7 mouse cellular contexts compared by ENCODE assay signal in the genomic region with DNA sequence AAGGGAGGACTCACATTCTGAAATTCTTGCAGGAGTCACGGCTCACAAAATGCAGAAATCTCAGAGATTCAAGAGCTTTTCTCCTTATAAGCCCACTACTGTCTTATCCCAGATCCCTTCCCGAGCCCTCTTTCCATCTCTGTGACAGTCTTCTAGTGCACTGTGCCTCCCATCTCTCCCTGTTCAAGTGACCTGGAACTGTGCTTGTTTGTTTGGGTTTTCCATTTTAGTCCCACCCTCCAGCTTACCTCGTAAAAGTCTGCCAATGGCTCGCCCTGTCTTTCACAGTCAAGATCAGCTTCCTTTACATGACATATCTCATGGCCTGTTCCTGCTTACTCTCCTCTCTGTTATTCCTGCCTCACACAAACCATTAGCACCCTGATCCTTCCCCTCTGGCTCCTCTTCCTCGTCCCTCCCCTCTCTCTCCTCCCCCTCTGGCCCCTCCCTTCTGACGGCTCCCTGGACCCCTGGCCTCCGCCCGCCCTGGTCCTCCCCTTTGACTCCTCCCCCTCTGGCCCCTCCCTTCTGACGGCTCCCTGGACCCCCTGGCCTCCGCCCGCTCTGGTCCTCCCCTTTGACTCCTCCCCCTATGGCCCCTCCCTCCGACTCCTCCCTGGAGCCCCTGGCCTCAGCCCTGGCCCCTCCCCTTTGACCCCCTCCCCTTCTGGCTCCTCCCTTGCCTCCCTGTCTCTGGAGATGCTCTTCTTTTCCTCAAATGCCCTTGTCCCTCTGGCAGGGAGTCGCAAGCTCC. TPM values are rescaled to one million over a fixed set of nuclear protein-coding genes. Genes with fewer than 3 reads are reported as not detected.
DNase-seq lines count a peak whose midpoint lies in the region; ATAC-seq lines count a peak whose summit lies in the region.

No protein-coding gene starts in this region.

- peak; percentile 10 for DNase-seq in adrenal gland, postnatal 25 days
- peak; percentile 20 for DNase-seq in kidney, postnatal 14 days
- peak; percentile 91 for DNase-seq in midbrain, embryonic 11.5 days (ENCODE audit: low spot score, missing footprints)
- no peak for DNase-seq in spleen, postnatal 14 days (ENCODE audit: low spot score in 2 of 2)
- no peak for DNase-seq in layer of hippocampus, postnatal 10 days (ENCODE audit: low spot score in 2 of 2)

- peak overlapping the region; percentile 33 for H3K4me2 ChIP-seq in embryonic facial prominence, embryonic 15.5 days (replicated peaks)
- peak overlapping the region; percentile 32 for H3K4me2 ChIP-seq in heart, embryonic 16.5 days (ENCODE audit: low read depth, low read length)
- peak overlapping the region; percentile 29 for H3K4me2 ChIP-seq in midbrain, embryonic 11.5 days

- no peak overlapping the region for H3K9ac ChIP-seq in embryonic facial prominence, embryonic 15.5 days
- no peak overlapping the region for H3K9ac ChIP-seq in heart, embryonic 16.5 days (ENCODE audit: low read length)
- H3K9ac ChIP-seq in midbrain, embryonic 11.5 days (ENCODE audit: low read length) = no peak overlapping the region

- H3K4me1 ChIP-seq in embryonic facial prominence, embryonic 15.5 days = 0 out of 2 replicates have a peak, but pooled peaks cover 6% of the 10 kb centered on the region
- no peaks in the 10 kb centered on the region for H3K4me1 ChIP-seq in heart, embryonic 16.5 days (ENCODE audit: control insufficient read depth, insufficient read depth, low read length)
- no peaks in the 10 kb centered on the region for H3K4me1 ChIP-seq in midbrain, embryonic 11.5 days (ENCODE audit: control insufficient read depth, insufficient read depth, low read length)

- no peaks in the 10 kb centered on the region for H3K36me3 ChIP-seq in embryonic facial prominence, embryonic 15.5 days
- no peaks in the 10 kb centered on the region for H3K36me3 ChIP-seq in heart, embryonic 16.5 days (ENCODE audit: control insufficient read depth, insufficient read depth)
- H3K36me3 ChIP-seq in midbrain, embryonic 11.5 days (ENCODE audit: control insufficient read depth, insufficient read depth, low read length) = no peaks in the 10 kb centered on the region

- H3K27ac ChIP-seq in embryonic facial prominence, embryonic 15.5 days (replicated peaks) = no peak overlapping the region
- H3K27ac ChIP-seq in heart, embryonic 16.5 days (ENCODE audit: low read length) = no peak overlapping the region
- H3K27ac ChIP-seq in midbrain, embryonic 11.5 days (ENCODE audit: low read depth, low read length) = no peak overlapping the region

- ATAC-seq in embryonic facial prominence, embryonic 15.5 days (ENCODE audit: insufficient number of reproducible peaks, low FRiP score, low TSS enrichment, low read depth) = peak; percentile 65
- no peak; the same call in 1 of the 2 replicates for ATAC-seq in heart, embryonic 16.5 days (replicated peaks; ENCODE audit: extremely low read depth, insufficient read depth, low FRiP score)
- ATAC-seq in midbrain, embryonic 11.5 days (ENCODE audit: low FRiP score) = peak; percentile 90

- no peaks in the 10 kb centered on the region; the same call in 1 of the 2 replicates for H3K27me3 ChIP-seq in embryonic facial prominence, embryonic 15.5 days
- H3K27me3 ChIP-seq in heart, embryonic 16.5 days (ENCODE audit: control insufficient read depth, insufficient read depth, low read length) = no peaks in the 10 kb centered on the region
- H3K27me3 ChIP-seq in midbrain, embryonic 11.5 days (ENCODE audit: control insufficient read depth, insufficient read depth, low read length) = no peaks in the 10 kb centered on the region

- H3K9me3 ChIP-seq in embryonic facial prominence, embryonic 15.5 days (replicated peaks) = no peaks in the 10 kb centered on the region
- H3K9me3 ChIP-seq in heart, embryonic 16.5 days (replicated peaks; ENCODE audit: control insufficient read depth, low read length) = peaks cover 5% of the 10 kb centered on the region; the same call in 1 of the 2 replicates
- no peaks in the 10 kb centered on the region for H3K9me3 ChIP-seq in midbrain, embryonic 11.5 days (ENCODE audit: control insufficient read depth, low read length)

- H3K4me3 ChIP-seq in embryonic facial prominence, embryonic 15.5 days (replicated peaks) = peak overlapping the region; percentile 13; the same call in 1 of the 2 replicates
- H3K4me3 ChIP-seq in heart, embryonic 16.5 days (ENCODE audit: low read length) = no peak overlapping the region
- H3K4me3 ChIP-seq in midbrain, embryonic 11.5 days (ENCODE audit: low read depth, low read length) = peak overlapping the region; percentile 3; the same call in 1 of the 2 replicates

- 9% methylated on average over 13 of the region's 13 CpGs for whole genome bisulfite sequencing in embryonic facial prominence, embryonic 15.5 days
- 8% methylated on average over 13 of the region's 13 CpGs for WGBS in heart, embryonic 16.5 days
- WGBS in midbrain, embryonic 11.5 days = 12% methylated on average over 13 of the region's 13 CpGs

RNA-seq across cellular contexts. Expression of a gene that starts 55.5 kb away (rescaled TPM):
- 8.2 and 8.8 TPM in 2 replicates for total RNA-seq in adrenal gland, postnatal 25 days (2021)
- 5.7 and 6.5 TPM in 2 replicates for polyA plus RNA-seq in embryonic facial prominence, embryonic 15.5 days (2015; fragmentation: Nextera tagmentation; extraction: Ambion mirVana)
- polyA plus RNA-seq in heart, embryonic 16.5 days (2015; fragmentation: Nextera tagmentation; extraction: Ambion mirVana) = 1.5 and 3.2 TPM in 2 replicates
- polyA plus RNA-seq in midbrain, embryonic 11.5 days (2014; fragmentation: Nextera tagmentation; extraction: Ambion mirVana) = 8.2 and 8.8 TPM in 2 replicates
- 10 to 100 TPM; 17.6 to 18.5 TPM for total RNA-seq in layer of hippocampus, postnatal 10 days (2021)

Comparison
In these comparisons a context has a peak if more than half of its experiments do, and no peak if none do; other contexts are left out.
1. DNase-seq: peak in adrenal gland, postnatal 25 days (single experiment), kidney, postnatal 14 days (single experiment) and midbrain, embryonic 11.5 days (single experiment); none in spleen, postnatal 14 days (0 of 2) and layer of hippocampus, postnatal 10 days (0 of 2).
2. Peak in every context shown above with its lines, with median percentiles within 50 percentile points of each other: H3K4me2 ChIP-seq.